Mouse (Mus musculus) mouse trophoblast stem cell (cell line): ENCODE results near the gene Gstp2.
"Not testable (repeated sequence)": the region's sequence is repeated elsewhere in the genome, so short reads cannot be mapped to it uniquely, and the experiment has no call there.

Experiments
- in situ Hi-C, 2 experiments: fragments of 300-500 bp; cut with MseI, MboI; formaldehyde crosslinking; loops; 2 replicates in 1 of 2; 3 replicates in 1 of 2; pipeline ENCODE4 v1.15.1; 2025

Gene Gstp2

DNA sequence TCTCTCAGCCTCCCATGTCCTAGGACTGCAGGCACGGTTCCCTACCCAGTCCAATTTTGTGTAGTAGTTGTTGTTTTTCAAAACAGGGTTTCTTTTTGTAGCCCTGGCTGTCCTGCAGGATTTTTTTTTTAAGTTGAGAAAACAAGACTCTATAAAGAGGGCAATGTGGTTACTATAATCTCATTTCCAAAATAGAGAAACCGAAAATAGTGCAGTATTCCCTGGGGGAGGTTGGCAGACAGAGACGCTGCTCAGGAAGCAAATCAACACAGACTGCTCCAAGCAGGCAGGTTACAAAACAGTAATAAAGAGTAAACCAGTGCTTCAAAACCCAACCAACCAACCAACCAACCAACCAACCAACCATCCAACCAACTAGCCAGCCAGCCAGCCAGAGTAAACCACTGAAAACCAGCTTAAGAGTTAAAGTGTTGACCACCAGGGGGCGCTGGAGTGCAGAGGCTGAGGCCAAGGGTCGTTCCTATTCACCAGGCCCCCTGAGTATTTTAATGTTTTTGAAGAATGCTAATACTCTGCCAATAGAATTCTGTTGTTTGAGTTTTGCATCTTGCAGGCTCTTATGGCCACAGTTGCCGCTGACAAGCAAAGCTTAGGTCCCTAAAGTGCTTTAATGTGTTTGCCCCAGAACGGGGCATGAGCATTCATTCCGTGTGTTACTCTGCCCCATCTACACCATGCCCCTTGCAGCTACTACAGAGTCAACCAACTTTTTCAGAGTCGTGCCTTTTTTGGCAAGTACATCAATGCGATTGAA lies 6.1 kb upstream of the Gstp2 start:
- in situ Hi-C loops: loop anchor here (5.0 kb wide), 2 partner anchors 35 kb away; no protein-coding TSS in a partner anchor

DNA sequence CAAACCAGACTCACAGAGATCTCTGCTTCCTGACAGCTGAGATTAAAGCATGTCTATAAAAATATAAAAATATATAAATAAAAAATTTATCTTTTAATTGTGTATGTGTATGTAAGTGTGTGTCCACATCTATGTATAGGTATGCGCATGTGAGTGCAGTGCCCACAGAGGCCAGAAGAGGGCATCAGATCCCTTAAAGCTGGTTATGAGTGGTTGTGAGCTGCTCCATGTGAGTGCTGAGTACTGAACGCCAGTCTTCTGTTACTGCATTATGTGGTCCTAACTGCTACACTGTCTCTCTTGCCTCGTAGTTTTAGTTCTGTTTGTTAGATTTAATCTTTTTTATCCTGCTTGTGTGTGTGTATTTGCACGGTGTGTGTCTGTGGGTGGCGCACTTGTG lies 5.2 kb upstream of the Gstp2 start:
- in situ Hi-C loops: loop anchor here (5.0 kb wide), 2 partner anchors 34 to 36 kb away; no protein-coding TSS in a partner anchor

DNA sequence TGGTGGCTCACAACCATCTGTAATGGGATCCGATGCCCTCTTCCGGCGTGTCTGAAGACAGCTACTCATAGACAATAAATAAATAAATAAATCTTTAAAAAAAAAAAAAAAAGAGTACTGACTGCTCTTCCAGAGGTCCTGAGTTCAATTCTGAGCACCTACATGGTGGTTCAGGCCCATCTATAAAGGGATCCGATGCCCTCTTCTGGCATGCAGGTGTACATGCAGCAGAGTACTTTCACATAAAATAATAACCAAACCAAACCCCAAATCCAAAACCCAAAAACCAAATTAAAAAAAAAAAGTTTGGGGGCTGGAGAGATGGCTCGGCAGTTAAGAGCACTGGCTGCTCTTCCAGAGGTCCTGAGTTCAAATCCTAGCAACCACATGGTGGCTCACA lies 3.2 kb upstream of the Gstp2 start:
- in situ Hi-C loops: not testable (repeated sequence)

DNA sequence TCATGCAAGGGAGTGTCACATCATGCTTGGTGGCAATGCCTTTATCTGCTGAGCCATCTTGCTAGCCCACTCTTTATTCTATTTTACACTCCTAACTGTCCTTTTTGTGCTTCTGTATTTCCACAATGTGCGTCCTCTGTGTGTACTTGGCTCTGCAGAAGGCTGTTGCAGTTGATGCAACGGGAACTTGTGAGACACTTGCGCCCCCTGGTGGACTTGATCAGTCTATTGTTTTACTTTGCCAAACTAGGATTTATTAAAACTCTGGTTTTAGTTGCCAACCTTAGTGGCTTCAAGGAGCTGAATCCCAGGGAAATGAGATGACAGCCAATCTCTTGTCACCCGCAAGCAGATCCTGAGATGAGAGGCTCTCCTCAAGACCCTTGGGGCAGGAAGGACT lies 2.0 kb upstream of the Gstp2 start:
- in situ Hi-C loops: no loop called here

DNA sequence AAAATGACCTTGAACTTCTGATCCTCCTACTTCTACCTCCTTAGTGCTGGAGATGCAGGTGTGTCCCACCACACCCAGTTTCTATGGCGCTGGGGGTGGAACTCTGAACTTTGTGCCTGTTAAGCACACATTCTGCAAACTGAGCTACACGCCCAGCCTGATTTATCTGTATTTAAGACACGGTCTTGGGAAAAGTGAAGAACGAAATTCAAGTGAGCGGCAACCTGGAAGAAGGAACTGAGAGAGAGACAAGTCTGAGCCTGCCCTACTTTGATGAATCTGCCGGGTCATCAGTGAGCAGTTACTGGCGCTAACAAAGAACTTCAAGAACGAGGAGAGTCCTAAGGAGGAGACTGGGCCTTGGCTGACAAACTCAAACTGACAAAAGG lies 1.0 kb upstream of the Gstp2 start:
- in situ Hi-C loops: no loop called here

DNA sequence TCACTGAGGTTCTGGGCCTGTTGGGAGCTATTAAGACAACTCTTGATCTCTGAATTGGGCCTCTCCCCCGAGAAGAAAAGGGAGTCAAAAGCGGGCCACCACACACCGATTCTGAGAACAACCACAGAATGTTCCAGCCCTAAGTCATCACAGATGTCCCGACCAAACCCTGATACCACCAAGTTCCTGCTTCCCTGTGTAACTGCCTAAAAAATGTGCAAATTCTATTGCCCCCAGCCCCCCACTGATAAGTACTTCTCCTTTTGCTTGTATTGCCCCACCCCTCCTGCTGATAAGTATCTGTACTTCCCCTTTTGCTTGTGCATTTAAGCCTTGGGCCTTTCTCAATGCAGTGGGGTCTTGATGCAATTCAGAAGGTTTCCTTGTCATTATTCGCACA lies 1.7 kb downstream of the Gstp2 start:
- in situ Hi-C loops: not testable (repeated sequence)

DNA sequence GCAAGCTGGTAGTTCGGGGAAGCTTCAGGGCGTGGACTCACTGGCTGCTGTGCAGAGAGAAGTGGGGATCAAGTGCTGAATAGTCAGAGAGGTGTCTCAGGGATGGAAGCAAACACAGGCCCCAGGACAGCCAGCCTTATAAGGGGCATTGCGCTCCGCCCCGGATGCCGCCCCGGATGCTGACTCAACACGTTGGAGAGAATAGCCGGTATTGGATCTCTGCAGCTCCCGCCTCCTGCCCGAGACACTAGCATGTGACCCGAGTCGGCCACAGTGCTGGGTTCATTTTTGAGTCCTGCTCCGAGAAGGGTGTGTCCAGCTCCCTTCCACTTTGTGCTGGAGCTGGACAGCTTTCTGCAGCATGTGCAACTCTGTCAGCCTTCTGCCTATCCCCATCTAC lies 3.7 kb downstream of the Gstp2 start:
- in situ Hi-C loops: no loop called here

DNA sequence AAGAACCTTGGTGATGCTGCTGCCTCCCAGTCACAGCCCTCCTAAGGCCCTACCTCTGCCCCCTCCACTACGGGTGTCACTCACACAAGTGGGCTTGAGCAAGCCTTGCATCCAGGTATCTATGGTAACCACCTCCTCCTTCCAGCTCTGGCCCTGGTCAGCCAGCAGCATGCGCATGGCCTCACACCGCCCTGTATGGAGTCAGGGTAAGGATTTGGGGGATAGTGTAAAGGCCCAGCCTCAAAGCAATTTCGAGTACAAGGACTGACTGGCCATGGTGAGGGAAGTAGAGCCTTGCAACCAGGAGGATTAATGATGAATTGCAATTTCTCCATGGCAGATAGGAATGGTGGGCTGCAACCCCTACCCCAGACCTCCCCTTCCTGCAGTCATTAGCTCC lies 4.3 kb downstream of the Gstp2 start:
- in situ Hi-C loops: not testable (repeated sequence)

DNA sequence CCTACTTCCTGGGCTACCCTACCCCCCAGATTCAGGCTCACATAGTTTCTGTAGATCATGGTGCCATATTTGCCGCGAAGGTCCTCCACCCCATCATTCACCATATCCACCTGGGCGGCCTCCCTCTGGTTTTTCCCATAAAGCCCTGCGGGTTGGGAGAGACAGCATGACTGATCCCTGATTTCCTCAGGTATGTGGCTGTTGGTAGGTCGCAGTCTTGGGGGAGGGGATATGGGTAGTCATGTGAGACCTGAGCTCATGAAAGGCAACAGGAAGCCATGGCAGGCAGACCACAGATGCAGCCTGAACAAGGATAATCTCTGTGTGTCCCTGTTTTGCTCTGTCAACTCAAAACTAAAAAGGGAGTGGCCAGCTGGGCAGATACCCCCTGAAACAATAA lies 4.9 kb downstream of the Gstp2 start:
- in situ Hi-C loops: not testable (repeated sequence)

DNA sequence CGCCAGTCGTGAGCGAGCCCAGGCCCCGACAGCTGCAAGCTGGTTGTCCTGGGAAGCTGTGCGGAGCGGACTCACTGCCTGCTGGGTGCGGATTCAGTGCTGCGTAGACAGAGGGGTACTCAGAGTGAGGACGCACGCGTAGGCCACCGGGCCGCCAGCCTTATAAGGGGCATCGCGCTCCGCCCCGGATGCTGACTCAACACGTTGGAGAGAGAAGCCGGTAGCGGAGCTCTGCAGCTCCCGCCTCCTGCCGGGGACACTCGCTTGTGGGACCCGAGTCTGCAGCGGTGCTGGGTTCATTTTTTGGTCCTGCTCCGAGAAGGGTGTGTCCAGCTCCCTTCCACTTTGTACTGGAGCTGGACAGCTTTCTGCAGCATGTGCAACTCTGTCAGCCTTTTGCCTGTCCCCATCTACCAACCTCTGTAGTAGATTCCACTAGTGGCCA lies 8.0 kb downstream of the Gstp2 start, which contains the start of gene Gstp1:
TSS of gene Gstp1 (minus strand) at position 198 of the 445 bp plus-strand sequence.
- in situ Hi-C loops: no loop called here

DNA sequence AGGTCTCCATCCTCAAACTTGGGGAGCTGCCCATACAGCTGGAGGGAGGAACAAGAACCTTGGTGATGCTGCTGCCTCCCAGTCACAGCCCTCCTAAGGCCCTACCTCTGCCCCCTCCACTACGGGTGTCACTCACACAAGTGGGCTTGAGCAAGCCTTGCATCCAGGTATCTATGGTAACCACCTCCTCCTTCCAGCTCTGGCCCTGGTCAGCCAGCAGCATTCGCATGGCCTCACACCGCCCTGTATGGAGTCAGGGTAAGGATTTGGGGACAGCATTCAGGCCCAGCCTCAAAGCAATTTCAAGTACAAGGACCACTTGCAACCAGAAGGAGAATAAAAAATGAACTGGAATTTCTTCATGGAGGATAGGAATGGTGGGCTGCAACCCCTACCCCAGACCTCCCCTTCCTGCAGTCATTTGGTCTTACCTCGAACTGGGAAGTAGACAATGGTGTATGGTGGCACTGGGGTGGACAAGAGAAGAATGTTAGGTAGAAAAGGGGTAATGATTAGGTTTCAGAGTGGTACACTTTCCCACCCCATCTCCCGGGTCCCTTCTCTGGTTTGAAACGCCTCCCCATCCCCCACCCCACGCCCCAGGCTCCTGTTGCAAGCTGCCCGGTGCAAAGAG lies 8.6 kb downstream of the Gstp2 start:
- in situ Hi-C loops: not testable (repeated sequence)

DNA sequence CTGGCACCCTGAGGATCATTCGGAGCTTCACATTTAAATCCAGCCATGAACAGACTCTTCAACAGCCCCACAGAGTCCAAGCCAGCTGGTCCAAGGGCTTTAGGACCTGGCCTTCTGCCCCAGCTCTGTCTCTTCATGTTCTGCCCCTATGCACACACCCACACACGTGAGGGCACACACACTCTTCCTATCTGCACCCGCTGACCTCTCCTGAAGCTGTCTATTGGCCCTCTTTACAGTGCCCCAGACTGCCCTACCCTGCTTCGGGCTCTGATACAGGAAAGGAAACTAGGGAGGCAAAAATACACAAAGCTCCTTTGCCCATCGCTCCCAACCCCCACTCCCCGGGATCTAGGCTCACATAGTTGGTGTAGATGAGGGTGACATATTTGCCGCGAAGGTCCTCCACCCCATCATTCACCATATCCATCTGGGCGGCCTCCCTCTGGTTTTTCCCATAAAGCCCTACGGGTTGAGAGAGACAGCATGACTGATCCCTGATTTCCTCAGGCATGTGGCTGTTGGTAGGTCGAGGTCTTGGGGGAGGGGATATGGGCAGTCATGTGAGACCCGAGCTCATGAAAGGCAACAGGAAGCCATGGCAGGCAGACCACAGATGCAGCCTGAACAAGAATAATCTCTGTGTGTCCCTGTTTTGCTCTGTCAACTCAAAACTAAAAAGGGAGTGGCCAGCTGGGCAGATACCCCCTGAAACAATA lies 9.3 kb downstream of the Gstp2 start:
- in situ Hi-C loops: no loop called here

DNA sequence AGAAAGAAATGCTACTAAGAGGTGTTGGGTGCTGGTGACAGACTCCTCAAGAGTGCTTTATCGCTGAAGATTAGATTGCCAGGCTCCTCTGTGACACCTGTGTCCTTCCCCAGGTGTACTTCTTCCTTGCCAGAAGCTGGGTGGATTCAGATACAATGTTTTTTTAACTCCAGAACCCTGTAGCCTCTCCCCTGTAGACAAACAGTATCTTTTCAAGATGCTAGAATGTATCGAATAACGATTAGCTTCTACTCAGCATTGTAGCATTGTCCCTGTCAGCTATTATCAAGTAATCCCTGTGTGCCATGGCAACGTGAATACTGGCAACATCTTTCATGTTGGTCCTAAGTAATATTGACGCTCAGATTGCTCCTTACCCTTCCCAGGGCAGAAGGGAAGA lies 12.1 kb downstream of the Gstp2 start:
- in situ Hi-C loops: no loop called here

DNA sequence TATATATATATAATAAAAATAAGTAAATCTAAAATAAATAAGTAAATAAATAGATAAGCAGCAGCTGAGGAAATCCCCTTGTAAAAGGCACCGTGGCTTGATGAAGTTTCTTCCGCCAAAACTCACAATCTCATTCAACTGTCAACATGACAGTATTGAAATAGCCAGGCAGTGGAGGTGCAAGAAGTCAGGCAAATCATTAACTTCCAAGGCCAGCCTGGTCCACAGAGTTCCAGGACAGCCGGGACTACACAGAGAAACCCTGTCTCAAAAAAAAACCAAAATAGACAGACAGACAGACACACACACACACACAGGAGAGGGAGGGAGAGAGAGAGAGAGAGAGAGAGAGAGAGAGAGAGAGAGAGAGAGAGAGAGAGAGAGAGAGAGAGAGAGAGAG lies 12.5 kb downstream of the Gstp2 start:
- in situ Hi-C loops: no loop called here

DNA sequence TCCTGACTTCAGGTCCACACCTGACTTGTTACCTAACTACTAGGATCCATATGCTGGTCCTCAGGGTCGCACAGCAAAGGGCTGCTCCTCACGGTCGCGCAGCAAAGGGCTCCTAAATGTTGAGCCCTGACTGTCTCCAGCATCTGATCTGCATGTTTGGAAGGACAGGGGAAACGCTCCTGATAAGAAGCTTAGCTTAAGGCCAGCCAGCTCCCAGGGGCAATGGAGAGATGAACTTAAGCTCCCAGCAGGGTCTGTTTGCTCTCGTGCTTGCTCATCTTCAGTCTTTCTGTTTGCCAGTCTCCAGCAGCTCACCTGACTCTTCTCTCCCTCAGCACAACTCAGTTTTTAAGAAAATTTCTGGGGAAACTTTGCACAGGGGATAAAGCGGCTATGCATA lies 13.2 kb downstream of the Gstp2 start:
- in situ Hi-C loops: no loop called here

DNA sequence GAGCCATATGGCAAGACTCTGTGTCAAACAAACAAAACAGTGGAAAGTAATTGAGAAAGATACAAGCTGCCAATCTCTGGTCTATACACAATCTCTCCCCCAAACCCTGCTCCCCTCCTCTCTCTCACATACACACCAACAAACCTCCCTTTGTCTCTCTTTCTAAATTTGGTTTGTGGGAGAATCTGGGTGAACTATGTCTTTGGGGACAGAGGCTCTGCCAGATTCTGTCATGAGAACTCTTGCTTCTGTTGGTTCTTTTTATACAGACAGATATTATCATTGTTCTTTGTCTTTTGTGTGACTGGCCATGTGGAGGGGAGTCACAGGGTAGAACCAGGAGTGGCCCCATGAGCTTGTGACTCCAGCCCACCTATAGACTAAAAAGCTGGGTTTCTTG lies 18.2 kb downstream of the Gstp2 start:
- in situ Hi-C loops: no loop called here

DNA sequence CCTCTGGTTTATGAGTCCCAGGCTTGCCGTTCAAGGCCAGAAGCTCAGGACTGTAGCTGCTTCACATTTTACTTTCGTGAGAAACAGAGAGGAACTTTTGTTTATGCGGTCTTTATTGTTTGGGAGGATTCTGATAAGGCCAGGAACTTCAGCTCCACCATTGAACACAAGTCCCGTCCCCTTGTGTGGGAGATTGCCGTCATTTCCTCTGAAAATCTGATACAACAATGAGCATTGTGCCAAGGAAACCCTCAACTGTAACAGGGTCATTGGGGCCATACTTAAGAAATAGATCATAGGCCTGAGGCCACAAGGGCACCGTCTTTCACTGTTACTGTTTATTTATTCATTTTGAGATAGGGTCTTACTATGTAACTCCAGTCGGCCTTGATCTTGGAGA lies 22.6 kb downstream of the Gstp2 start:
- in situ Hi-C loops: no loop called here

DNA sequence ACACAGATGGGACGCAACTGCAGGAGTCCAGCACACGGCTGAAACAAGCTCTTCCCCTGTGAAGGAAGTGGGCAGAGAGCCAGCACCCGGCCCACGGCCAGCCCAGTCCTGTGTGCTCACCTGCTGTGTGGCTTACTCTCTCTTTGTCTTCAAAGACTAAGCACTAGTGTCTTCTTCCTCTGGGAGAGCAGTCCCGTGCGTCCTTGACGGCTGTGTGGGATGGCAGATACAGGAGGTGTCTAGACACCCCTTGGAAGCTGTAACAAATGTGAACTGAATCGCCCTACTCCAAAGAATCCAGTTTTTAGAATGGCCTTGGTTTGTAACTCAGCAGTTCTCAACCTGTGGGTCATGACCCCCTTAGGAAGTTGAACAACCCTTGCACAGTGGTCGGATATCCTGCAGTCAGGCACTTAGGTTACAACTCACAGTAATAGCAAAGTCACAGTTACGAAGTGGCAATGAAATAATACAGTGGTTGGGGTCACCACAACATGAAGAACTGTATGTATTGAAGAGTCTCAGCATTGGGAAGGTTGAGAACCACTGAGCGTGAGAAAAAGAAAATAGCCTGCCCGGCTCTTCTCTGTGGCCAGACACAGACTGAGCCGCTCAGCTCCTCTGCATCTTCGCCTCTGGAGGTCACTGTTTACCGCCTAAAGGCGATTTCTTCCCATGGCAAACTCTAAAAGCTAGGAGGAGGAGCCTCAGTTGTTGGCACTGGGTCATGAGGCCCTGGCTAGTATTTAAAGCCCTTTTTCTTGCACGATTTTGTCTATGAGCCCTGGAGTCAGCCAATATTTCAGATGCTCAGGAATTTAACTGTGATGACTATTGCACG lies 26.9 kb downstream of the Gstp2 start:
- in situ Hi-C loops: loop anchor here in 1 of 2 experiments (5.0 kb wide), 1 partner anchor 33 kb away; no protein-coding TSS in a partner anchor

DNA sequence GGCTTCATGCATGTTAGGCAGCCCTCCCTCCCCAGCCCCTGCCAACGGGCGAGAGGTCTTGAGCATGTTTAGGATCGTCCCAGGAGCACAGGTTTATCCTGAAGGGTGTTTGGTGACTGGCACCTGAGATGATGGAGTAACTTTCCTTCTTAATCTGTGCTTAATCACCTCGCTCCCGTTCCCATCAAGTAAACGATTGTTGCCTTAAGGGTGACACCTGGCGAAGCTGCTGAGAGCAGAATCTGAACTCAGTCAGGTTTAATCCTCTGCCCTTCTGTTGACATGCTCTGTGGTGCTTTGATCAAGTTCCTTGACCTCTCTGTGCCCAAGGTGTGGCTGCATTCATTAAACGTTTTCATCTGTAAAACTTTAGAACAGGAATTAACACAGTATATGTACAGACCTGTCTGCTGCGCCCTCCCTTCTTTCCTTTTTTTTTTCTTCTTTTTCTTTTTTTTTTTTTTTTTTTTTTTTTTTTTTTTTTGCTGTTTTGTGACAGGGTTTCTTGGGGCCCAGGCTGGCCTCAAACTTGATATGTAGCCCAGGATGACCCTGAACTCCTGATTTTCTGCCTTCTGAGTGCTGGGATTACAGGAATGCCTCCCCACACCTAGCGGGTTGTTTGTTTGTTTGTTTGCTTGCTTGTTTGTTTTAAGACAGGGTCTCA lies 27.8 kb downstream of the Gstp2 start:
- in situ Hi-C loops: loop anchor here in 1 of 2 experiments (5.0 kb wide), 1 partner anchor 34 kb away; no protein-coding TSS in a partner anchor

DNA sequence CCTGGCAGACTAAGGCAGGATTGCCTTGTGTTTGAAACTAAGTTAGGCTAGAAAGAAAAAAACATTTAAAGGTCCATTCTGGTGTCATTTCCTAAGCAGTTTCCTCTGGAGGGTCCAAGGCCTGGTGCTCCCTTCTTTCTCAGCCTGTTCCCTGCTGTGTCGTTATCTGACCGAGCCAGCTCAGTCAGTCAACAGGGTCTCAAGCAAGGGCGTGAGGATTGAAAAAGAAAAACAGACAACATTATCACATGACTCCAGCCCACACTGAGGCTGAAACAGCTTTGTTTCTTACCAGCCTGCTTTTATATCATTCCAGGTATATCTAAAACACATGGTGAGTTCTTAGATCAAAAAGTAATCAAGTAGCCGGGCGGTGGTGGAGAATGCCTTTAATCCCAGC lies 30.2 kb downstream of the Gstp2 start:
- in situ Hi-C loops: loop anchor here in 1 of 2 experiments (5.0 kb wide), 1 partner anchor 37 kb away; no protein-coding TSS in a partner anchor

DNA sequence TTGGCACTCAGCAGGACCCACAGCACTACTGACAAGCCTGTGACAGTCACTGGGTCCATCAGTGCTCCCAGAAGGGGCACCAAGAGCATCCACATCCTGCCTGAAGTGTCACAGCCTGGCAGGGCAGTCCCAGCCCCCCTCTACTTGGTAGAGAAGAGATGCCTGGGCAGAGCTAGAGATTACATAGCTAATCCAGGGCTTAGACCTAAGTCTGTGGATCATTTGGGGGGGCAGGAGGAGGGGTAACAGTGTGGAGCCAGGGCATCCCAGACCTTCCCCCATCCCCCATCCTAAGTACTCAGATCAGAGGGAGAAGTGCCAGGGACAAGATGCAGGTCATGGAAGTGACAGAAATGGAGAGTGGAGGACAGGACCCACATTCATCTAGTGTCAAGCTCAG lies 31.0 kb downstream of the Gstp2 start:
- in situ Hi-C loops: loop anchor here in 1 of 2 experiments (5.0 kb wide), 1 partner anchor 37 kb away; no protein-coding TSS in a partner anchor
